Mouse (Mus musculus): ENCODE results near the gene Adcy7. TPM values are rescaled to one million over a fixed set of nuclear protein-coding genes. Genes with fewer than 3 reads are reported as not detected.

Gene Adcy7
- total RNA-seq, 2 experiments from 2014 or later, result 7.5 to 9.8 TPM

DNA sequence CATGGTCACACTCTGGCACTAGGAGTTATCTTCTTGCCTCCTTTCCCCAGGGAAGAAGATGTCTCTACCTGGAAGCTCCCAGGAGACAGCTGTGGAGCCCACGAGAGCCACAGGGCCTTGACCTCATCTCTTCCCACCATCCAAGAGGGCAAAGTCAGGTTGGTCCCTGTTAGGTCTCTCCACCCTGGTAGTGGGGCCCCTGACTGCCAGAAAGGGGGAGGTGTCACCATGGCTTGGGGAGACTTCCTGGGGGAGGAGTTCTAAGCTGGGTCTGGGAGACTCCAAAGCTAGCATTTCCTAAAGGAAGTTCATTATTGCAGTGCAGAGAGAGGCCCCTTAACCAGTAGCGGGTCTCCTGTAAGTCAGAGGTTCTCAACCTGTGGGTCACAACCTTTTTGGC is 22.8 kb downstream of the Adcy7 start:
- intact Hi-C loops (cut with DNase I), result no loop called here
- no peak for DNase-seq

DNA sequence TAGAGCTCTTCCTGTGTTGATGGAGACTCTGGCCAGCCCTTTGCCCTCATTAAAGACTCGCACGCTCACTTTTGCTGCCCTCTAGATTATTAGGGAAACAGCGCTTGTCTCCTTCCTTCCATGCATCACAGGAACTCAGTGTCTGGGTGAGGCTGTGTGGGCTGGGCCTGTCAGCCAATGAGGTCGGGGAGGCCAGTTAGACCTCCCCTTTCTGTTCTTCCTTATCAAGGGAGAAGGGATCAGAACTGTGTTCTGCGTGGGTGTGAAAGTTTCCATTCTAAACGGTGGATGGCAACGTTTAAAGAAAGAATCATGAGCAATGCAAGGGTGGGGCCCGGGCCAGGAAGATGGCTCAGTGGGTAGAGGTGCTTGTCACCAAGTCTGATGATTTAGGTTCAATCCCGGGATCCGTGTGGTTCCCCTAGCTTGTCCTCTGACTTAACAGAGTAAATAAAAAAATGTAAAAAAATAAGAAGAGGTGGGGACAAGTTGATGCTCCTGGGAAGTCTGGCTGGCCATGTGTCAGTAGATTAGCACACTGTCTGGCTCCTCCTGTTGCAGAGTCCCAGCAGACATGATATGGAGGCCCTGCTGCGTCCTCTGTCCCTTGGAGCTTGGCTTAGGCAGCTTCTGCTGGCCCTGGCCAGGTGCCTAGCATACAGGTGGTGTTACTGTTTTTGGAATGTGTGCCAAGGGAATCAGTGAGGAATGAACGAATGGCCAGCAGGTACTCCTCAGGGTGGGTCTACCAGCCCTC is 26.0 kb downstream of the Adcy7 start:
- intact Hi-C loops (cut with DNase I), result no loop called here
- DNase-seq, result peak in 1 of 2 experiments; percentile 34

DNA sequence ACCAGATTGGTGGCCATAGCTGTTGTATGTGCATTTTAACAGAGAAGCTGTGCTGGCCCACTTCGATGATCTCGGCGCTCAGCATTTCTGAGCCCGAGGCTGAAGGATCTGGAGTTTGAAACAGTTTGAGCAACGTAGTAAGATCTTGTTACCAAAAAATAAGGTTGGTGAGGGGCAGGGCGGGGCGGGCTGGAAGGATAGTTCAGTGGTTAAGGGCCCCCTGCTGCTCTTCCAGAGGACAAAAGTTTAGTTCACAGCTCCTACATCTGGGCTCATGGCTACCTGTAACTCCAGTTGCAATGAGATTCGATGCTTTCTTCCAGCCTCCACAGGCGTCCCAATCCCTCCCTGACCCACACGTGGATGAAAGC is 26.5 kb downstream of the Adcy7 start:
- intact Hi-C loops (cut with DNase I), result no loop called here

DNA sequence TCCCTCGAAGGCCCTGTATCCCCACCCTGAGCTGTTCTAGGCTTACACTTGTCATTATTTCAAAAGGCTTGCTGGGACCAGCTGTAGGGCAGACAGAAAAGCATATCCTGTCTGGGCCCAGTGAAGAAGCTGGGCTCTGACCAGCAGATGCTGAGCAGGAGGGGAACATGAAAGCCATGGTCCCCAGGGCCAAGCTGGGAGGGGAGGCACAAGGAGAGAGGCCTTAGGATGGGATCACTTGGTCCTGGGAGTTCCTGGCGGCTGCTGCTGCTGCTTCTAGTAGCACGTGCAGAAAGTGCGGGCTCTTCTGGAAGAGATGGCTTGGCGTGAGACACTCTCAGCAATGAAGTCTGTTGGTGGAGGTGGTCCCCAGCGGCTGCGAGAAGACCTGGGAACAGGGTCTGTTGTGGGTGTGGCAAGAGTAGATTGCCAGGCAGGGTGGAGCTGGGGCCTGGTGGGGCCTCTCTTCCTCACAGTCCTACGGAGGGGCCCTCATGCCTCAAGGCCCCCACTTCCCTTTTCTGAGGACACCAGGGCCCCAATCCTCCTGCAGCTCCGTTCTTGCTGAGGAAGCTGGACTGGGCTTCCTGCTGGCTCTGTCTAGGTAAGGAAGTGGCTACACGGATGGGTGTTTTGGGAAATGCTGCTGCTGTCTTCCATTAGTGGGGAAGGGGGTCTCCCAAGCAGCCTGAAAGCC is 27.9 kb downstream of the Adcy7 start:
- intact Hi-C loops (cut with DNase I), result no loop called here
- peak in 1 of 2 experiments; percentile 33 for DNase-seq

More for the DNA sequence above, 26.5 kb downstream of the Adcy7 start:
- DNase-seq, result no peak

DNA sequence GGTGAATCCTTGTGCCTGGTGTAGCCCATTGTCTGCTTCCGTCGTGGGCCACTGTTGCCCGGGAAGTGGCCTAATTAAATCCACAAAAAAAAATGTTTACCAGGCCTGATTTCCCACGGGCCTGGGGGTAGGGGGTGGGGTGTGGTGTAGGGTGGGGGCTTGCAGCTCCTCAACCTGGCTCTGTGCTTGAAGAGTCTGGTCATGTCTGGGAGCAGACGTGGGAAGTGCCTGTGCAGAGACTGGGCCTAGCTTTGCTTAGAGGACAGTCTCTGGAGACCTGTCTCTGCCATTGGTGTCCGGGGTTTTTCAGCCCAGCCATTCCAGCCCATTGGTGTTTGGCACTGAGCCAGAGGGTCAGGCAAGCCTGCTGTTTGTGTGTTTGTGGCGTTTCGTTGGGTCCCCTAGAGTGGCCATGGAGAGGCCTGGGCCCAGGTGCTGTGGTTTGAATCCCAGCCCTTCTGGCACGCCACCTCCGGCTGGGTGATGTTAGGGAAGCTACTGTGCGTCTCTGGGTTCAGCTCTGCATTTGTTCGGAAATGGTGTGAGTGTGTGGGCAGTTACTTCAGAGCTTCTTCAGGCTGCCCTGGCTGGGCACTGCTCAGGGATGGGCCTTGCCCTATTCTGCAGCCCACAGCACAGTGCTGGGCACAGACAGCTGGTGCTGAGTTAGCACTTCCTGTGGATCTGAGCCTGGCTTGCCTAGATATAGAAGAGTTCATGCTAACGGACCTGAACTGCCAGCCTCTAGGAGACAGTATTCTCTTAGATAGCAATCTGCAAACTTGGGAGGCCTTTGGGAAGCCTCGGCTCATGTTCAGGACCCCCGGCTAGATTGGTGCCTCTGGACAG is 29.6 kb downstream of the Adcy7 start:
- intact Hi-C loops (cut with DNase I), result no loop called here
- peak in 1 of 2 experiments; percentile 35 for DNase-seq

DNA sequence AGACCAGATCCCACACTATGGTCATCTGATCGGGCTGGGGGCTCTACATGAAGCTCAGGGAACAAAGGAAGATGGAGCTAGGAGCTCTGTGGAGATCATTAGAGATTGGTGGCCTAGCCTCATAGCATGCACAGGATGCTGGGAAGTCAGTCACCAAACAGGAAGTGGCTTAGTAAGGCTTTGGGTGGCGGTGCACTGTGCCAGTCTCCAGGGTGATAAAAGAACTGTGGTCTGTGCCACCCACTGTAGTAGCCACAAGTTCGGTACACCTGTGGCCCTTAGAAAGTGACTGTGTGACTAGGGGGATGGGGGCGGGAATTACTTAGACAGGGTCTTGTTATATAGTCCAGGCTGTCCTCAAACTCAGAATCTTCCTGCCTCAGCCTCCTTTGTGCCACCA is 33.6 kb downstream of the Adcy7 start:
- no peak for DNase-seq
- intact Hi-C loops (cut with DNase I), result no loop called here

DNA sequence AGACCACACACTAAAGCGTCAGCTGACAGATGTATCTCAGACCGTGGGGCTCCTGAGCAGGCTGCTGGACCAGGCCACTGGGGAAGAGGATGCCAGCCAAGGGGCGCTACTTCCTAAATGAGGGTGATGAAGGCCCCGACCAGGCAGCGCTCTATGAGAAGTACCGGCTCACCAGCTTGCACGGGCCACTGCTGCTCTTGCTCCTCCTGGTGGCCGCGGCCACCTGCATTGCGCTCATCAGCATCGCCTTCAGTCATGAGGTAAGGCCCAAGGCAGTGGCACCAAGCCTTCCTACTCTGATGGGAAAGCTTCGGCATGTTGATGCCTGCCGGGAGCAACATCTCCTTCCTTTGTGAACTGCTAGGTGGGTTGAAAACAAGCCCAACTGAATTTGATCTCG is 34.3 kb downstream of the Adcy7 start:
- intact Hi-C loops (cut with DNase I), result no loop called here
- peak in 1 of 2 experiments; percentile 60 for DNase-seq

DNA sequence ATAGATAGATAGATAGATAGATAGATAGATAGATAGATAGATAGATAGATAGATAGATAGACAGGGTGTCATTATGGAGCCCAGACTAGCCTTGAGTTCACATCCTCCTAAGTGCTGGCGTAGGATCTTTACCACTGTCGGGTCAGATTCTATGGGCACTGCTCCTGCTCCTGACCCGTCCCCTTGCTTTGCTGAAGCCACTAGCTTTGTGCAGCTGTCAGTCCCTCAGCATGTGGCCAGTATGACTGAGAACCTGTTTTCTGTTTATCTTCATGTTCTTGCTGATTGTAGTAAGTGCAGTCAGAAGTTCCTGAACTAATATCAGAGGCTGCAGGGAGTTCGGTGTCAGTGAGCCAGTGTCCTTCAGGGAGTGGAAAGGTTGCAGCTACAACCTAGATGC is 35.5 kb downstream of the Adcy7 start:
- no peak for DNase-seq
- intact Hi-C loops (cut with DNase I), result loop anchor here (2.0 kb wide), 1 partner anchor 39 kb away; no protein-coding TSS in a partner anchor

DNA sequence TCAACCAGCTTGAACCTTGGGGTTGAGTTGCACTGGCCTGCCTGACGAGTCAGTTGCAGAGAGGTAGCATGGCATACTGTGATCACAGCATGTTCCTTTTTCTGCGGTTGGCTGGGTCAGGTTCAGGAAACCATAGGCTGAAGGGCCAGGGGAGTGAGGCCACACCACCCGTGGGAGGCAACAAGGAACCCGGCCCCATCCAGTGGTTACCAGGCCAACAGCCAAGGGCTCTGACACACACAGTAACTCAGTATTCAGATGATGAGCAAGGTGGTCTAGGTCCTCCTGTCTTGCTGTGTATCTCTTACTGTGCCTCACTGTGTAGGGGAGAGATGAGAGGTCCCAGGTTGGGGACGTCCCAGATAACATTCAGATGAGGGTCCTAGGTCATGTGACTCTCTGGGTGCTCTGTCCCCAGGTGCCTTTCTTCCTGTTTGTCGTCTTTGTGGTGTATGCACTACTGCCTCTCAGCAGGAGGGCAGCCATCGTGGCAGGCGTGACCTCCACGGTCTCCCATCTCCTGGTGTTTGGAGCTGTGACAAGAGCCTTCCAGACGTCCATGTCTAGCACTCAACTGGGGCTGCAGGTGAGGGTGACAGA is 37.2 kb downstream of the Adcy7 start:
- intact Hi-C loops (cut with DNase I), result loop anchor here (2.0 kb wide), 1 partner anchor 41 kb away; no protein-coding TSS in a partner anchor
- no peak for DNase-seq

DNA sequence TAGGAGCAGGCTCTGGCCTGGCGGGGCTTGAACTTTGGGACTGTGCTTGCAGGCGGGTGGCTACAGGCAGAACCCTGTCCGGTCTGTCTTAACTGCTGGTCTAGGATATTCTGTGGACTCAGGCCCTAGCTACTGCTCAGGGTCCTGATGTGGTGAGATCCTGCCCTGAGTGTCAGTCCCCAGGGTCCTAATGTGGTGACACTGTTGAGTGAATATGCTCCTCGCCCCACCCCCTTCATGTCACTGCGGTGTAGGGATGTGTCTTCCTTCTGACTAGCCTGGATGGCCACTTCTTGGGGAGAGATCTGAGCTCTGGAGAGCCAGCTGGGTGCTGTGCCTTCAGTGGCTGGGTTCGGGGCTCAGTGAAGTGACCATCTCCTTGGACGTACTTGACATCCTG is 37.7 kb downstream of the Adcy7 start:
- intact Hi-C loops (cut with DNase I), result loop anchor here (2.0 kb wide), 1 partner anchor 41 kb away; no protein-coding TSS in a partner anchor
- DNase-seq, result no peak

DNA sequence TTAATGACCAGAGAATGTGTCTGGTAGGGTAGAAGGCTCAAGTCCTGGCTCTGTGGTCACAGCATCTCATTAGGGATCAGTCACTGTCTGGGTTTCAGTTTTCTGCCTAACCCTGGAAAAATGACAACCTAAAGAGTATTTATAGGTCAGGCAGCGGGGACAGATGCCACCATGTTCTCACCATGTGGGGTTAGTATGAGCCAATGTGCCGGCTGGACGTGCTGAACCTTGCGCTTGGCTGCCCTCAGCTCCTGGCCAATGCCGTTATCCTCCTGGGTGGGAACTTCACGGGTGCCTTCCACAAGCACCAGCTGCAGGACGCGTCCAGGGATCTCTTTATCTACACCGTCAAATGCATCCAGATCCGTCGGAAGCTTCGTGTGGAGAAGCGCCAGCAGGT is 38.1 kb downstream of the Adcy7 start:
- DNase-seq, result no peak
- intact Hi-C loops (cut with DNase I), result no loop called here

DNA sequence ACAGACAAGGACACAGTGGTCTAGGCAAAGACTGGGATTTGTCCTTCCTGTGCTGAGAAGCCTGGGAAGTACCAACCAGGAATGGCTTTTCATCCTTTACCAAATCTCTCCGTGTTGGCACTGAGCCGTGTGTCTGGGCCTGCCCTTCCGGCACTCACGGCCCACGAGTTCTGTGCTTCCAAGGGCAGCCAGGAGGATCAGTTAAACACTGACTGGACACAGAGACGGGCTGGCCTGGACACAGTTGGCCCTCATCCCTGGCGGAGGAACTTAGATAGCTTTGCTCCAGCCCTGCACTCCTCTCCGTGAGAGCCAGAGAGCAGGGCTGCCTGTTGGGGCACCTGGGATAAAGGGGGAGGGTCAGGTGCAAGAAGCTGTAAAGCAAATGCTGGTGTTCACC is 40.8 kb downstream of the Adcy7 start:
- peak; percentile 63 to 74 for DNase-seq
- intact Hi-C loops (cut with DNase I), result no loop called here

DNA sequence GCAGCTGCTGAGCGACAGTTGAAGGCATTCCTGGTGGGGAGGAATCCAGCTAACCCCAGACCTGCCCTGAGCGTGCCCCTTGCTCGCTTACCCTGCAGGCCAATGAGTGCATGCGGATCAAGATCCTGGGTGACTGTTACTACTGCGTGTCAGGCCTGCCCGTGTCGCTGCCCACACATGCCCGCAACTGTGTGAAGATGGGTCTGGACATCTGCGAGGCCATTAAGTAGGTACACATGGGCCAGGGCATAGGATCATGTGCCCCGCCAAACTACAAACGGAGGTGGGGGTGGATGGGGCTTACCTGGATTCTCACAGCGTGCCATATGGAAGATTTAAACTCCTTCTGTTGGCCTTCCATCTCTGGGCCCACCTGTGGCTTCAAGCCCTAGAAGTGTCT is 41.8 kb downstream of the Adcy7 start:
- intact Hi-C loops (cut with DNase I), result no loop called here
- DNase-seq, result no peak

DNA sequence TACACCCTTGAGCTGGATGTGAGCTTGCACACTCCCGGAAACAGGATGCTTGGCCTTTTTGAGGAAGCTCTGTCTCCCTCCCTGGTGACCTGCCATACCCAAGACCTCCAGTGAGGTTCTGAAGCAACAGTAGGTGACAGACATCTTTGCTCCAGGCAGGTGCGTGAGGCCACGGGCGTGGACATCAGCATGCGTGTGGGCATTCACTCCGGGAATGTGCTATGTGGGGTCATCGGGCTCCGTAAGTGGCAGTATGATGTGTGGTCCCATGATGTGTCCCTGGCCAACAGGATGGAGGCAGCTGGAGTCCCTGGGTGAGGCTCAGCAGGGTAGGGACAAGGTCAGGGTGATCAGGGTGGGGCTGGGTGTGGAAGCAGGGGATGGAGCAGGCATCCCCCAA is 43.1 kb downstream of the Adcy7 start:
- intact Hi-C loops (cut with DNase I), result no loop called here
- no peak for DNase-seq

DNA sequence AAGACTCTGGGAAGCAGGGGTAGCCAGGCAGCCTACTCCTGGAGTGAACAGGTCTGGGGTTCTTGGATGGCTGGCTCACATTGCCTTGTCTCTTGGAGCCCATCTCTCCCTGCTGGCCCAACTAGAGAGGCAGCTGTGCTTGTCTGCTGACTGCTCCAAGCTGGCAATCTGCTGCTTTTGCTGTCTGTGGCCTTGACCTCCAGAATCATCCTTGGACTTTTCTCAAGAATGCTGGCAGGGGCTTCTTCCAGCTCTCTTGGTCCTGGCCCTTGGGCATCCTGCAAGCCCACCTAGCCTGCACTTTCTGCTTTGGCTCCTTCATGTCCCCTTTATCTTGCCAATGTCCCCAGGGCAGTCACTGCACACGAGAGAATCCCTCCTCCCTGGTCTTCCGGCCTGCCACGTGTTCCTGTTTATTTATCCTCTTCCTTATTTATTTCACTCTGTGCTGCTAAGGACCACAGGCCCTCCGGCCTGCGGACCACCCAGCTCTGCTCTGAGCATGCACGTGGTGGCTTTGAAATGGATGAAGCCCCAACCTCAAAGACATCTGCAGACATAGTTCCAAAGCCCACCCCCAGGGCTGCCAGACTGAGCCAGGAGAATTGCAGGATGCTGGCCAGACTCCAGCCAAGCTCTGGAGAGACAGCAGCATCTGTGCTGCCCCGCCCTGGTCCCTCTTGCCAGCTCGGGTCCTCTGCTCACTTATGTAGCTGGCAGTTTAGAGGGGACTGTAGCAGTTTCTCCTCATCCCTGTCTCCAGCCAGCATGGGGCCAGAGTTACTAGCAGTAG is 44.1 kb downstream of the Adcy7 start:
- peak; percentile 65 to 70 for DNase-seq
- intact Hi-C loops (cut with DNase I), result no loop called here

DNA sequence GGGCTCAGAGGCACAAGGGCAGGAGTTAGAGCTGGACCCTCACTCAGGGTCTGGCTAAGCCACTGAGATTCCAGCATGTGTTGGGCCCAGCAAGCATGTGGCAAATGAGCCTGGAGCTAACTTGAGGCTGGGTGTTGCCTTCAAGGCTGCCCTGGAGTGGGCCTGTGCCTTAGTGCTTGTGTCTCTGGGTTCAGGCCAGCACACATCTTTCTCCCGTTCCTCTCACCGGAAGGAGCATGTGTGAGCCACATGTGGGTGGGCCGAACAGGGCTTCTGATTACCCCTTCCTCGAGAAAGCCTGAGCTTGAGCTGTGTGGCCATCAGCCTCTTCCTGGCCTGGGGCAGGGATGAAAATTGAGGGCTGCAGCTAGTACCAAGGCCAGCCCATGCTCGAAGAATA is 45.1 kb downstream of the Adcy7 start:
- intact Hi-C loops (cut with DNase I), result no loop called here
- no peak for DNase-seq

DNA sequence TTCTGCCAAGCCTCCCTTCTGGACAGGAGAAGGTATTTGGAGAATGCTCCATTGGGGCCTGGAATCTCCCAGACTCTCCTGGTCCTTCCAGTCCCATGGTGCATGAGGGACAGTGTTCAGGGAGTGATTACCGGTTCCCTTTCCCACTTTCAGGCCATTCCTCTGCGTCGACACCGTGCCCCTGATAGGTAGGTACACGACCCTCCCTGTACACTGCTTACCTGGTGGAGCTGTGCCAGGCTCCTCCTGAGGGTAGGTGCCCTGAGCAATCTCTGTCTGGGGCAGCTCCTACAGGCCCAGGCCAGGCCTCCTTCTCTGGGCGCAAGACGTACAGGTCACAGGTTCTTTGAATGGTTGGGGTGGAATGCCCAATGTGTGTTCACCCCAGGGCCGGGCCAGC is 45.9 kb downstream of the Adcy7 start:
- intact Hi-C loops (cut with DNase I), result no loop called here

DNA sequence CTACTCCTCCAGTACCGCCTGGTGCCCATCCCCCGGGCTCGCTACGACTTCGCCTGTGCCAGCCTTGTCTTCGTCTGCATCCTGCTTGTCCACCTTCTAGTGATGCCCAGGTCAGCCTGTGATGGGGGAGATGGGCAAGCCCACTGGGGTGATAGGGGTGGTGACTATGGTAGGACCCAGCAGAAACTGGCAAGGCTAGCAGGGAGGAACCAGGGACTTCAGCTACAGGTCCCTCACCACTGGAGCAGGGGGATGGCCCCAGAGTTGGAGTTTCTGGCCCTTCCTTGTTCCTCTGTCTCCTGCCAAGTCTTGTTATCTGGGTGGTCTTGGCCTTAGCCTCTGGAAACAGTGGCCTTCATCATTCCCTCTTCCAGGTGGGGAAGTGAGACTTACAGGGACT is 47.9 kb downstream of the Adcy7 start:
- DNase-seq, result no peak
- intact Hi-C loops (cut with DNase I), result no loop called here

More for the DNA sequence above, 45.9 kb downstream of the Adcy7 start:
- no peak for DNase-seq

DNA sequence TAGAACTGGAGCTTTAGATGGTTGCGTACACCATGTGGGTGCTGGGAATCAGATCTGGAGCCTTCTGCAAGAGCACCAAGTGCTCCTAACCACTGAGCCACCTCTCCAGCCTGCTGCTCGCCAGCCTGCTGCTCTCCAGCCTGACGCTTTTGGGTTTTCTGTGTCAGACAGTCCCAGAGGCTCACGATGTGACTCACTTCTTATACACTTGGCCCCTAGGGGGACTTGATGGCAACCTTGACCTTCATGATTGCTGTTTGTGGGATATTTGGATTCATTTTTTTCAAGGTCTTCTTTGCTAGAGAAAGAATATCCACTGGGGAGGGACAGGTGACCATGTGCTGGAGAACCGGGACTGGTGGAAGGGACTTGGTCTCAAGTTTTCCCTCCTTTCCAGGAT is 49.2 kb downstream of the Adcy7 start:
- DNase-seq, result no peak
- intact Hi-C loops (cut with DNase I), result no loop called here

DNA sequence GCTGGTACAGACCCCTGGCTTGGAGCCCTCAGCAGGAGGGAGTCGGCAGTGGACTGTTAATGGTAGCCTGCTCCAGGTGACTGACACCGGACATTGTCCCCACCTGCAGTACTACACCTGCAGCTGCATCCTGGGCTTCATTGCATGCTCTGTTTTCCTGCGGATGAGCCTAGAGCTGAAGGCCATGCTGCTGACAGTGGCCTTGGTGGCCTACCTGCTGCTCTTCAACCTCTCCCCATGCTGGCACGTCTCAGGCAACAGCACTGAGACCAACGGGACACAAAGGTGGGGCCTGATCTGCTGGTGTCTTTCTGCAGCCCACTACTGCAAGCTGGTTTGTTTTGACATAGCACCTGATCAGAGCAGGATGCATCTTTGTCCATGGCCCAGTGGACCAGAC is 51.3 kb downstream of the Adcy7 start:
- no peak for DNase-seq
- intact Hi-C loops (cut with DNase I), result no loop called here

All from heart, postnatal 14 days (tissue).